ENCODE assay signal across 9 mouse cellular contexts in the genomic region with DNA sequence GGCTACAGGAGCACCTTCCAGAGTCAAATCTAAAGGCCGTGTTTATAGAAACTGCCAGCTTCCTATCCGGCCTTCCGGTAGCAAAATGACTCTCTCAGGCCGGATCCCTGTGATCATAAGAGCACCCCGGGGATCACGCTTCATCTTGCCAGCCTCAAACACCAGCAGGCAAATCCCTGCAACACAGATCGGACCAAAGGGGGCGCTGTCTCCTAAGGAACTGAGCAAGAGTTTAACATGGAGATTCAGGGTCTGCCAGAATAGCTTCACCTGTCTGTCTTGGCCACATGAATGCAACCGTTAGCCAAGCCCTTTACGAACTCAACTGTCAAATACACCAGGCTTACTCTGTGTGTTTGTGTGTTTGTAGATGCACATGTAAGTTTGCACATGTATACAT. TPM values are rescaled to one million over a fixed set of nuclear protein-coding genes. Genes with fewer than 3 reads are reported as not detected.
DNase-seq lines count a peak whose midpoint lies in the region; ATAC-seq and TF ChIP-seq lines count a peak whose summit lies in the region.
"Had no signal": no experiment of that assay in that cellular context is flagged by ENCODE, and none has a peak within 500 bp of the region (broad histone marks: within the 10 kb centered on the region; RNA-seq: fewer than 3 reads in every experiment).

No protein-coding gene starts in this region.

- peak; percentile 65 for TF ChIP-seq CTCF in forebrain, postnatal 0 days (IDR thresholded peaks at IDR 0.05; ENCODE audit: low read depth)

- no peaks in the 10 kb centered on the region for H3K9me3 ChIP-seq in forebrain, postnatal 0 days (ENCODE audit: low read length)
- no peaks in the 10 kb centered on the region for H3K9me3 ChIP-seq in forebrain, embryonic 12.5 days
- H3K9me3 ChIP-seq in liver, embryonic 12.5 days (replicated peaks): no peaks in the 10 kb centered on the region
- H3K9me3 ChIP-seq: heart, embryonic 13.5 days had no signal

- no peak overlapping the region for H3K4me3 ChIP-seq in forebrain, postnatal 0 days (ENCODE audit: low read depth, low read length)
- no peak overlapping the region for H3K4me3 ChIP-seq in forebrain, embryonic 12.5 days (replicated peaks)
- no peak overlapping the region for H3K4me3 ChIP-seq in liver, embryonic 12.5 days
- H3K4me3 ChIP-seq: heart, embryonic 13.5 days had no signal

- H3K4me1 ChIP-seq in forebrain, postnatal 0 days (ENCODE audit: insufficient read depth): no peaks in the 10 kb centered on the region
- no peaks in the 10 kb centered on the region for H3K4me1 ChIP-seq in forebrain, embryonic 12.5 days
- H3K4me1 ChIP-seq in liver, embryonic 12.5 days: no peaks in the 10 kb centered on the region
- H3K4me1 ChIP-seq: heart, embryonic 13.5 days had no signal

- WGBS in forebrain, postnatal 0 days: 48% methylated on average over 10 of the region's 10 CpGs
- WGBS in forebrain, embryonic 12.5 days: 52% methylated on average over 10 of the region's 10 CpGs
- 41% methylated on average over 10 of the region's 10 CpGs for WGBS in liver, embryonic 12.5 days (ENCODE audit: insufficient replicate concordance)

- H3K4me2 ChIP-seq in forebrain, postnatal 0 days (ENCODE audit: low read depth): no peak overlapping the region
- H3K4me2 ChIP-seq in forebrain, embryonic 12.5 days: no peak overlapping the region
- H3K4me2 ChIP-seq in liver, embryonic 12.5 days: no peak overlapping the region
- H3K4me2 ChIP-seq: heart, embryonic 13.5 days had no signal

- DNase-seq in forebrain, postnatal 0 days: peak; percentile 42
- DNase-seq in liver: peak; percentile 32
- peak; percentile 19 to 31 for DNase-seq in adrenal gland, adult 18-20 months (ENCODE audit: low spot score in 2 of 2)
- DNase-seq in lung, adult 18-20 months: peak; percentile 18
- DNase-seq in thymus, postnatal 4 days: peak; percentile 66
- no peak for DNase-seq in cerebellum, adult 11-12 months

- H3K27me3 ChIP-seq in forebrain, postnatal 0 days (ENCODE audit: insufficient read depth, low read length): no peaks in the 10 kb centered on the region
- no peaks in the 10 kb centered on the region for H3K27me3 ChIP-seq in forebrain, embryonic 12.5 days
- no peaks in the 10 kb centered on the region for H3K27me3 ChIP-seq in liver, embryonic 12.5 days (replicated peaks)

- ATAC-seq in forebrain, postnatal 0 days: no peak
- no peak for ATAC-seq in forebrain, embryonic 12.5 days (ENCODE audit: low FRiP score)
- no peak for ATAC-seq in liver, embryonic 12.5 days

- H3K36me3 ChIP-seq in forebrain, postnatal 0 days (ENCODE audit: insufficient read depth): no peaks in the 10 kb centered on the region
- H3K36me3 ChIP-seq in forebrain, embryonic 12.5 days (replicated peaks): no peaks in the 10 kb centered on the region
- no peaks in the 10 kb centered on the region for H3K36me3 ChIP-seq in liver, embryonic 12.5 days
- H3K36me3 ChIP-seq: heart, embryonic 13.5 days had no signal

- no peak overlapping the region for H3K9ac ChIP-seq in forebrain, postnatal 0 days
- H3K9ac ChIP-seq in forebrain, embryonic 12.5 days: no peak overlapping the region
- H3K9ac ChIP-seq in liver, embryonic 12.5 days: no peak overlapping the region
- H3K9ac ChIP-seq: heart, embryonic 13.5 days had no signal

- no peak overlapping the region for H3K27ac ChIP-seq in forebrain, postnatal 0 days (ENCODE audit: low read depth, low read length)
- H3K27ac ChIP-seq in forebrain, embryonic 12.5 days: no peak overlapping the region
- H3K27ac ChIP-seq in liver, embryonic 12.5 days: no peak overlapping the region
- H3K27ac ChIP-seq: heart, embryonic 13.5 days had no signal

RNA-seq across cellular contexts. Expression of gene Bcas1, which starts 8.9 kb away (rescaled TPM):
- 3.5 and 5.2 TPM in 2 replicates for total RNA-seq in forebrain, postnatal 0 days (2014; rRNA removed)
- 4.0 and 4.2 TPM in 2 replicates for polyA plus RNA-seq in forebrain, postnatal 0 days (2015; fragmentation: Nextera tagmentation; extraction: Ambion mirVana)
- polyA plus RNA-seq in forebrain, embryonic 12.5 days (2016; fragmentation: Nextera tagmentation; extraction: Ambion mirVana): 1.00 and 1.3 TPM in 2 replicates
- polyA plus RNA-seq in liver, embryonic 12.5 days (2016; fragmentation: Nextera tagmentation; extraction: Ambion mirVana): 5.2 and 5.7 TPM in 2 replicates
- under 1 TPM; 0.36 to 0.38 TPM for total RNA-seq in adrenal gland, adult 18-20 months (2021)
